Mouse (Mus musculus) central nervous system, embryonic 18 days (tissue): Measurements from ENCODE around the gene Pom121. TPM values are rescaled to one million over a fixed set of nuclear protein-coding genes. Genes with fewer than 3 reads are reported as not detected.

Source experiments
- polyA plus RNA-seq: library from polyadenylated mRNA; depleted of rRNA; stranded (reverse); fragments of >200 nt; gene quantifications from 2 replicates; pipeline ENCODE4 v1.2.3, GENCODE M21; 2012; rRNA removed

Gene Pom121
- polyA plus RNA-seq, result 13.5 and 18.0 TPM in 2 replicates

GRCm38 (mm10) chr5:135394004-135394823 lies at the start of gene Pom121:
Gene Pom121, minus strand, starts transcription at chr5:135394546.

GRCm38 (mm10) chr5:135369787-135370654 lies 24.3 kb downstream of the Pom121 start, which contains the start of gene Nsun5:
Gene Nsun5, plus strand, starts transcription at chr5:135369953.

GRCm38 (mm10) chr5:135352995-135353394 lies 41.4 kb downstream of the Pom121 start, which contains the start of gene Trim50:
Gene Trim50, plus strand, starts transcription at chr5:135353295.

GRCm38 (mm10) chr5:135349862-135350261 lies 44.5 kb downstream of the Pom121 start, which contains the start of gene Fkbp6:
Gene Fkbp6, minus strand, starts transcription at chr5:135350044.

Other genes starting within 250 kb of the Pom121 start
- 9.0 and 9.2 TPM in 2 replicates for gene Tbl2, start 244.9 kb downstream of the Pom121 start, polyA plus RNA-seq
- 17.5 and 19.9 TPM in 2 replicates for gene Bcl7b, start 226.3 kb downstream of the Pom121 start, polyA plus RNA-seq
- gene Baz1b, start 207.3 kb downstream of the Pom121 start, polyA plus RNA-seq, result 45.0 and 47.3 TPM in 2 replicates
- 10.7 and 11.8 TPM in 2 replicates for gene Fzd9, start 143.3 kb downstream of the Pom121 start, polyA plus RNA-seq
- 0.13 and 0.23 TPM in 2 replicates for gene Fkbp6, start 44.5 kb downstream of the Pom121 start, polyA plus RNA-seq
- not detected in 2 replicates for gene Trim50, start 41.3 kb downstream of the Pom121 start, polyA plus RNA-seq
- gene Nsun5, start 24.6 kb downstream of the Pom121 start, polyA plus RNA-seq, result 51.4 and 52.8 TPM in 2 replicates
- 47.1 and 49.1 TPM in 2 replicates for gene Hip1, start 150.6 kb upstream of the Pom121 start, polyA plus RNA-seq
- gene Ccl26, start 169.0 kb upstream of the Pom121 start, polyA plus RNA-seq, result not detected in 2 replicates
- gene Ccl24, start 178.5 kb upstream of the Pom121 start, polyA plus RNA-seq, result 0.43 and 1.3 TPM in 2 replicates
- gene Rhbdd2, start 238.1 kb upstream of the Pom121 start, polyA plus RNA-seq, result 36.9 and 44.3 TPM in 2 replicates